ENCODE assay signal across 22 mouse cellular contexts in the genomic region with DNA sequence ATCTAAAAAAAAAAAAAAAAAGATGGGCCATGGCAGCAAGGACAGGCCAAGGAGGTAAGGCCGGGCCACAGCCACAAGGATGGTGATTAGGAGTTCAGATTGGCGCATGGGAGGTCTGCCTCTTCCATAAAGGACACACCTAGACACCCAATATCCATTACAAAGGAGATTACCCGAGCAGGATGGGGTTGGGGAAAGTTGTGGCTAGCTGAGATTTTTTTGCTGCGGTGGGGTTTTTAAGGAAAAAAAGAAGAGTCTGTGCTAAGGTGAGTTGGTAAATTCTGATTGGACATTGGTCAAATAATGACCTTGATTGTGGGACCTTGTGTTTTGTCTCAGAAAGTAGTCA.
"Had no signal": no experiment of that assay in that cellular context is flagged by ENCODE, and none has a peak within 500 bp of the region (broad histone marks: within the 10 kb centered on the region; RNA-seq: fewer than 3 reads in every experiment).

No protein-coding gene starts in this region.

- H3K4me2 ChIP-seq: kidney, embryonic 15.5 days; limb, embryonic 12.5 days; limb, embryonic 15.5 days; liver, embryonic 11.5 days; lung, embryonic 14.5 days; midbrain, embryonic 13.5 days had no signal

- DNase-seq: kidney, adult 11 months; kidney, adult 8-10 months; kidney, postnatal 14 days; kidney, postnatal 4 days; left cerebral cortex, postnatal 4 days; liver, postnatal 0 days; lung, postnatal 10 days; lung, postnatal 4 days; right cerebral cortex, adult 18-20 months; right cerebral cortex, postnatal 14 days; right cerebral cortex, postnatal 4 days; spleen, adult 18-20 months; thymus, postnatal 25 days had no signal

- H3K27me3 ChIP-seq: kidney, embryonic 15.5 days; limb, embryonic 15.5 days; midbrain, embryonic 13.5 days had no signal

- H3K4me3 ChIP-seq: kidney, embryonic 15.5 days; limb, embryonic 12.5 days; limb, embryonic 15.5 days; midbrain, embryonic 13.5 days had no signal

- H3K9ac ChIP-seq: kidney, embryonic 15.5 days; limb, embryonic 12.5 days; limb, embryonic 15.5 days; liver, embryonic 14.5 days; liver, postnatal 0 days; lung, embryonic 14.5 days; midbrain, embryonic 13.5 days had no signal

- H3K4me1 ChIP-seq: limb, embryonic 12.5 days; limb, embryonic 15.5 days; midbrain, embryonic 13.5 days had no signal

- H3K9me3 ChIP-seq: kidney, embryonic 15.5 days; limb, embryonic 12.5 days; limb, embryonic 15.5 days; midbrain, embryonic 13.5 days had no signal

- ATAC-seq: liver, postnatal 0 days; midbrain, embryonic 13.5 days; midbrain, embryonic 16.5 days had no signal

- H3K36me3 ChIP-seq: kidney, embryonic 15.5 days; limb, embryonic 12.5 days; limb, embryonic 15.5 days; midbrain, embryonic 13.5 days had no signal

- H3K27ac ChIP-seq: kidney, embryonic 15.5 days; limb, embryonic 12.5 days; limb, embryonic 15.5 days; liver, embryonic 14.5 days; midbrain, embryonic 13.5 days; stomach, postnatal 0 days had no signal
